Mouse (Mus musculus): ENCODE results near the gene Ptgdr. TPM values are rescaled to one million over a fixed set of nuclear protein-coding genes. Genes with fewer than 3 reads are reported as not detected.

The Ptgdr gene
- total RNA-seq (2023) = not detected

GRCm38 (mm10) chr14:44858868-44859613, at the start of gene Ptgdr:
TSS of gene Ptgdr (minus strand) at chr14:44859375.

Other genes starting within 250 kb of the Ptgdr start
- not detected for gene Gm5624, start 231.4 kb downstream of the Ptgdr start, total RNA-seq (2023)
- not detected for gene Gm8257, start 152.9 kb downstream of the Ptgdr start, total RNA-seq (2023)
- not detected for gene Gm8267, start 109.0 kb downstream of the Ptgdr start, total RNA-seq (2023)
- gene Ptger2, start 128.8 kb upstream of the Ptgdr start, total RNA-seq (2023) = 1 to 10 TPM; 5.5 to 7.4 TPM

Data from T-cell, adult 66 days (primary cell).